Mouse (Mus musculus): ENCODE data around the gene Gm14819.
"Not testable (repeated sequence)": the region's sequence is repeated elsewhere in the genome, so short reads cannot be mapped to it uniquely, and the experiment has no call there.

The Gm14819 gene

GRCm38 (mm10) chrX:35403883-35404282, at the start of gene Gm14819:
TSS of gene Gm14819 (plus strand) at chrX:35404183.
- DNase-seq: not testable (repeated sequence)

All from thymus, postnatal 4 days (tissue).